Mouse (Mus musculus): ENCODE measurements around the gene Cdkal1.

The Cdkal1 gene

GRCm38 (mm10) chr13:29361842-29362241 lies 493.6 kb downstream of the Cdkal1 start:
- DNase-seq (ENCODE audit: low read depth in 1 of 2, low spot score in 2 of 2) = no peak

- no peak for DNase-seq (ENCODE audit: low read depth in 1 of 2, low spot score in 2 of 2)
Observed at GRCm38 (mm10) chr13:29360899-29361298, 494.6 kb downstream of the Cdkal1 start.

GRCm38 (mm10) chr13:29359341-29359740 lies 496.1 kb downstream of the Cdkal1 start:
- no peak for DNase-seq (ENCODE audit: low read depth in 1 of 2, low spot score in 2 of 2)

- DNase-seq (ENCODE audit: low read depth in 1 of 2, low spot score in 2 of 2) = no peak
Observed at GRCm38 (mm10) chr13:29357483-29357882, 498.0 kb downstream of the Cdkal1 start.

- DNase-seq (ENCODE audit: low read depth in 1 of 2, low spot score in 2 of 2) = no peak
Observed at GRCm38 (mm10) chr13:29356158-29356485, 499.4 kb downstream of the Cdkal1 start.

GRCm38 (mm10) chr13:29355484-29356157 lies 499.9 kb downstream of the Cdkal1 start:
- no peak for DNase-seq (ENCODE audit: low read depth in 1 of 2, low spot score in 2 of 2)

- no peak for DNase-seq (ENCODE audit: low read depth in 1 of 2, low spot score in 2 of 2)
Observed at GRCm38 (mm10) chr13:29354943-29355342, 500.5 kb downstream of the Cdkal1 start.

GRCm38 (mm10) chr13:29353888-29354415 lies 501.5 kb downstream of the Cdkal1 start:
- DNase-seq (ENCODE audit: low read depth in 1 of 2, low spot score in 2 of 2) = no peak

- no peak for DNase-seq (ENCODE audit: low read depth in 1 of 2, low spot score in 2 of 2)
Observed at GRCm38 (mm10) chr13:29351023-29351684, 504.3 kb downstream of the Cdkal1 start.

- DNase-seq (ENCODE audit: low read depth in 1 of 2, low spot score in 2 of 2) = no peak
Observed at GRCm38 (mm10) chr13:29350004-29350403, 505.5 kb downstream of the Cdkal1 start.

- no peak for DNase-seq (ENCODE audit: low read depth in 1 of 2, low spot score in 2 of 2)
Observed at GRCm38 (mm10) chr13:29349386-29349961, 506.0 kb downstream of the Cdkal1 start.

- no peak for DNase-seq (ENCODE audit: low read depth in 1 of 2, low spot score in 2 of 2)
Observed at GRCm38 (mm10) chr13:29348331-29348730, 507.1 kb downstream of the Cdkal1 start.

GRCm38 (mm10) chr13:29332640-29333412 lies 522.6 kb downstream of the Cdkal1 start:
- DNase-seq (ENCODE audit: low read depth in 1 of 2, low spot score in 2 of 2) = no peak

- no peak for DNase-seq (ENCODE audit: low read depth in 1 of 2, low spot score in 2 of 2)
Observed at GRCm38 (mm10) chr13:29325946-29326345, 529.5 kb downstream of the Cdkal1 start.

GRCm38 (mm10) chr13:29320421-29320820 lies 535.1 kb downstream of the Cdkal1 start:
- DNase-seq (ENCODE audit: low read depth in 1 of 2, low spot score in 2 of 2) = no peak

- no peak for DNase-seq (ENCODE audit: low read depth in 1 of 2, low spot score in 2 of 2)
Observed at GRCm38 (mm10) chr13:29317703-29318102, 537.8 kb downstream of the Cdkal1 start.

GRCm38 (mm10) chr13:29316271-29316670 lies 539.2 kb downstream of the Cdkal1 start:
- DNase-seq (ENCODE audit: low read depth in 1 of 2, low spot score in 2 of 2) = no peak

- DNase-seq (ENCODE audit: low read depth in 1 of 2, low spot score in 2 of 2) = no peak
Observed at GRCm38 (mm10) chr13:29312026-29312425, 543.4 kb downstream of the Cdkal1 start.

GRCm38 (mm10) chr13:29307420-29307819 lies 548.1 kb downstream of the Cdkal1 start:
- no peak for DNase-seq (ENCODE audit: low read depth in 1 of 2, low spot score in 2 of 2)

GRCm38 (mm10) chr13:29292608-29293240 lies 562.8 kb downstream of the Cdkal1 start:
- DNase-seq (ENCODE audit: low read depth in 1 of 2, low spot score in 2 of 2) = no peak

GRCm38 (mm10) chr13:29290569-29290968 lies 564.9 kb downstream of the Cdkal1 start:
- DNase-seq (ENCODE audit: low read depth in 1 of 2, low spot score in 2 of 2) = no peak
